Mouse (Mus musculus): ENCODE measurements around the gene 1700020D05Rik. TPM values are rescaled to one million over a fixed set of nuclear protein-coding genes. Genes with fewer than 3 reads are reported as not detected.
A peak's percentile ranks its signal among the peaks of the same experiment; 100 is the strongest.

The 1700020D05Rik gene
- polyA plus RNA-seq (2015; fragmentation: Nextera tagmentation; extraction: Ambion mirVana), result not detected in 2 replicates

GRCm38 (mm10) chr19:5503687-5504086 lies at the start of gene 1700020D05Rik:
Gene 1700020D05Rik (minus strand): TSS chr19:5503787.
- Histone ChIP-seq H3K4me2 (replicated peaks; ENCODE audit: low read depth) (no peak within 1 kb of the TSS), H3K27me3 (ENCODE audit: control insufficient read depth, insufficient read depth, low read length) (no peaks in the 10 kb centered on the region), H3K4me3 (ENCODE audit: low read depth, low read length) (no peak within 1 kb of the TSS), H3K36me3 (ENCODE audit: control insufficient read depth, insufficient read depth, low read length) (no peaks in the 10 kb centered on the region), H3K9me3 (ENCODE audit: control insufficient read depth, low read length) (no peaks in the 10 kb centered on the region), H3K27ac (replicated peaks) (no peak within 1 kb of the TSS), H3K4me1 (replicated peaks; ENCODE audit: control insufficient read depth, insufficient read depth) (no peaks in the 10 kb centered on the region), H3K9ac (ENCODE audit: low read length) (no peak within 1 kb of the TSS)
- no peak for TF ChIP-seq CTCF (IDR thresholded peaks at IDR 0.05; ENCODE audit: low read depth)
- no peak for TF ChIP-seq EP300 (optimal IDR thresholded peaks at IDR 0.05)
- 55% methylated on average over 17 of the region's 17 CpGs for WGBS
- DNase-seq (ENCODE audit: low spot score) (no peak), ATAC-seq (ENCODE audit: low FRiP score, low TSS enrichment) (no peak)

GRCm38 (mm10) chr19:5547471-5548056 lies 44.0 kb upstream of the 1700020D05Rik start:
- WGBS, result 64% methylated on average over 4 of the region's 4 CpGs
- Histone ChIP-seq H3K9me3 (ENCODE audit: control insufficient read depth, low read length) (no peaks in the 10 kb centered on the region), H3K27me3 (ENCODE audit: control insufficient read depth, insufficient read depth, low read length) (no peaks in the 10 kb centered on the region), H3K4me1 (replicated peaks; ENCODE audit: control insufficient read depth, insufficient read depth) (no peaks in the 10 kb centered on the region), H3K27ac (replicated peaks) (no peak overlapping the region), H3K9ac (ENCODE audit: low read length) (no peak overlapping the region), H3K4me2 (replicated peaks; ENCODE audit: low read depth) (no peak overlapping the region), H3K36me3 (ENCODE audit: control insufficient read depth, insufficient read depth, low read length) (peaks cover 3% of the 10 kb centered on the region; the same call in 1 of the 2 replicates), H3K4me3 (ENCODE audit: low read depth, low read length) (no peak overlapping the region)
- ATAC-seq (ENCODE audit: low FRiP score, low TSS enrichment) (no peak), DNase-seq (ENCODE audit: low spot score) (no peak)
- no peak for TF ChIP-seq CTCF (IDR thresholded peaks at IDR 0.05; ENCODE audit: low read depth)

DNA sequence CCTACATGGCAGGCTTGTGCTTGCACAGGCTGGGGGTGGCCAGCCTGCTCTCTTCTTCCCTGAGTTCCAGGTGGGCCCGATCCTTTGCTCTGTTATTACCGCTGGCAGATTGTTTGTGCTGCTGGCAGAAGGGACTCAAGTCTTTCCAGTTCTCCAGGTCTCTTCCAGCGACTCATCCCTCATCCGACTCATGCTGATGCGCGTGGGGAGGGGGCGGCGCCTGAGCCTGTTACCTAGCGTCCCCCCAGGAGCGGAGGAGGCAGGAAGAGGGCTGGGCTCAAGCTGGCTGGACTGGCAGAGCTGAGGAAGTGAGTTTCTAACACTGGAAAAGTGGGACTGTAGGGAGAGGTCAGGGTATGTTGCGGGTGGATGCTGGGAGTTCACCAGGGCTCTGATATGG lies 40.4 kb upstream of the 1700020D05Rik start:
- Histone ChIP-seq H3K36me3 (ENCODE audit: control insufficient read depth, insufficient read depth, low read length) (no peaks in the 10 kb centered on the region), H3K4me3 (ENCODE audit: low read depth, low read length) (no peak overlapping the region), H3K27ac (replicated peaks) (0 out of 2 replicates have a peak overlapping the region, but pooled peaks have one; percentile 8), H3K4me1 (replicated peaks; ENCODE audit: control insufficient read depth, insufficient read depth) (no peaks in the 10 kb centered on the region), H3K9ac (ENCODE audit: low read length) (no peak overlapping the region; the same call in 1 of the 2 replicates), H3K27me3 (ENCODE audit: control insufficient read depth, insufficient read depth, low read length) (no peaks in the 10 kb centered on the region), H3K9me3 (ENCODE audit: control insufficient read depth, low read length) (no peaks in the 10 kb centered on the region), H3K4me2 (replicated peaks; ENCODE audit: low read depth) (no peak overlapping the region)
- DNase-seq (ENCODE audit: low spot score), result no peak
- WGBS, result 43% methylated on average over 11 of the region's 11 CpGs
- ATAC-seq (ENCODE audit: low FRiP score, low TSS enrichment), result 0 out of 2 replicates have a peak, but pooled peaks have one; percentile 24
- TF ChIP-seq CTCF (IDR thresholded peaks at IDR 0.05; ENCODE audit: low read depth), result no peak
- no peak for TF ChIP-seq EP300 (optimal IDR thresholded peaks at IDR 0.05)

- TF ChIP-seq CTCF (IDR thresholded peaks at IDR 0.05; ENCODE audit: low read depth) (no peak), EP300 (optimal IDR thresholded peaks at IDR 0.05) (no peak)
Observed at GRCm38 (mm10) chr19:5543362-5543761, 39.8 kb upstream of the 1700020D05Rik start.

GRCm38 (mm10) chr19:5538786-5539185 lies 35.2 kb upstream of the 1700020D05Rik start:
- Histone ChIP-seq H3K4me2 (replicated peaks; ENCODE audit: low read depth) (no peak overlapping the region), H3K9me3 (ENCODE audit: control insufficient read depth, low read length) (no peaks in the 10 kb centered on the region), H3K4me1 (replicated peaks; ENCODE audit: control insufficient read depth, insufficient read depth) (no peaks in the 10 kb centered on the region), H3K27ac (replicated peaks) (peak overlapping the region; percentile 8; the same call in 1 of the 2 replicates), H3K4me3 (ENCODE audit: low read depth, low read length) (no peak overlapping the region), H3K27me3 (ENCODE audit: control insufficient read depth, insufficient read depth, low read length) (no peaks in the 10 kb centered on the region), H3K9ac (ENCODE audit: low read length) (no peak overlapping the region), H3K36me3 (ENCODE audit: control insufficient read depth, insufficient read depth, low read length) (no peaks in the 10 kb centered on the region)
- no peak for TF ChIP-seq CTCF (IDR thresholded peaks at IDR 0.05; ENCODE audit: low read depth)
- no peak for TF ChIP-seq EP300 (optimal IDR thresholded peaks at IDR 0.05)
- ATAC-seq (ENCODE audit: low FRiP score, low TSS enrichment) (no peak), DNase-seq (ENCODE audit: low spot score) (no peak)
- WGBS, result 71% methylated on average over 8 of the region's 8 CpGs

More at GRCm38 (mm10) chr19:5543362-5543761, 39.8 kb upstream of the 1700020D05Rik start:
- H3K4me1 ChIP-seq (replicated peaks; ENCODE audit: control insufficient read depth, insufficient read depth), result no peaks in the 10 kb centered on the region
- no peaks in the 10 kb centered on the region for H3K36me3 ChIP-seq (ENCODE audit: control insufficient read depth, insufficient read depth, low read length)
- H3K9ac ChIP-seq (ENCODE audit: low read length), result no peak overlapping the region
- no peak overlapping the region for H3K4me3 ChIP-seq (ENCODE audit: low read depth, low read length)
- H3K4me2 ChIP-seq (replicated peaks; ENCODE audit: low read depth), result no peak overlapping the region
- H3K27me3 ChIP-seq (ENCODE audit: control insufficient read depth, insufficient read depth, low read length), result no peaks in the 10 kb centered on the region
- 77% methylated on average over 9 of the region's 9 CpGs for WGBS
- H3K27ac ChIP-seq (replicated peaks), result no peak overlapping the region
- ATAC-seq (ENCODE audit: low FRiP score, low TSS enrichment) (no peak), DNase-seq (ENCODE audit: low spot score) (no peak)
- H3K9me3 ChIP-seq (ENCODE audit: control insufficient read depth, low read length), result no peaks in the 10 kb centered on the region

DNA sequence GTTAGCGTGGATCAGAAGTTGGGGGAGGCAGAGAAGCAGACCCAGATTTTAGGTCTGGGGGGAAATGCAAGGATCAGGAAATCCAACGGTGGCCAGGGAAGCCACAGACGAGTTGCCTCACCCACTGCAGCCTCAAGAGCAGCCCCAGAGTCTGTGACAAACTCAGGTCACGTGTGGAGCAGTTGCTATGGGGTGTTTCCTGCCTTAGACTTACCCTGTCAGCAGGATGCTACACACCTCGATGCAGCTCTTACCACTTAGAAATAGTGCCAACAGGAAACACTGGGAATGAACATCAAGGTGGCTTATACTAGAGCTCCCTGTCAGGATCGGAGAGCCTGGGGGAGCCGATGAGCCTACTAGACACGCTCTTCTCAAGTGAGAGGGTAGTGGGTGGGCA lies 28.9 kb upstream of the 1700020D05Rik start:
- H3K36me3 ChIP-seq (ENCODE audit: control insufficient read depth, insufficient read depth, low read length), result no peaks in the 10 kb centered on the region
- no peaks in the 10 kb centered on the region for H3K9me3 ChIP-seq (ENCODE audit: control insufficient read depth, low read length)
- no peak for TF ChIP-seq CTCF (IDR thresholded peaks at IDR 0.05; ENCODE audit: low read depth)
- no peak for TF ChIP-seq EP300 (optimal IDR thresholded peaks at IDR 0.05)
- H3K9ac ChIP-seq (ENCODE audit: low read length), result no peak overlapping the region
- DNase-seq (ENCODE audit: low spot score) (no peak), ATAC-seq (ENCODE audit: low FRiP score, low TSS enrichment) (no peak)
- WGBS, result 65% methylated on average over 8 of the region's 8 CpGs
- H3K27me3 ChIP-seq (ENCODE audit: control insufficient read depth, insufficient read depth, low read length), result no peaks in the 10 kb centered on the region
- no peak overlapping the region for H3K4me2 ChIP-seq (replicated peaks; ENCODE audit: low read depth)
- no peak overlapping the region for H3K27ac ChIP-seq (replicated peaks)
- no peak overlapping the region for H3K4me3 ChIP-seq (ENCODE audit: low read depth, low read length)
- no peaks in the 10 kb centered on the region for H3K4me1 ChIP-seq (replicated peaks; ENCODE audit: control insufficient read depth, insufficient read depth)
